Mouse (Mus musculus) kidney, embryonic 14.5 days (tissue): Measurements from ENCODE around the gene Scimp. TPM values are rescaled to one million over a fixed set of nuclear protein-coding genes. Genes with fewer than 3 reads are reported as not detected.

Experiments used
- ATAC-seq: fragments of 200-750 bp; cut with Nextera tagmentation; 2 replicates; pipeline ENCODE4 v1.8.0; 2017; ENCODE audit warnings: moderate number of reproducible peaks, mild to moderate bottlenecking, moderate TSS enrichment, moderate library complexity; ENCODE audit not compliant: low FRiP score, low TSS enrichment
- H3K27ac ChIP-seq: fragments of 300-500 bp; sonication (generic); 2 replicates; pipeline ENCODE4 v1.5.1; 2014; ENCODE audit warnings: low read depth, mild to moderate bottlenecking, low read length, moderate library complexity, mixed read lengths
- H3K27me3 ChIP-seq: fragments of 300-500 bp; sonication (generic); 2 replicates; pipeline ENCODE4 v1.6.1; 2014; ENCODE audit warnings: mild to moderate bottlenecking, low read length; ENCODE audit not compliant: control insufficient read depth, insufficient read depth
- H3K36me3 ChIP-seq: fragments of 300-500 bp; sonication (generic); 2 replicates; pipeline ENCODE4 v1.6.1; 2014; ENCODE audit warnings: low read length, mixed read lengths; ENCODE audit not compliant: control insufficient read depth, insufficient read depth
- H3K4me1 ChIP-seq: fragments of 300-500 bp; sonication (generic); 2 replicates; pipeline ENCODE4 v1.6.1; 2014; ENCODE audit warnings: low read length, mixed read lengths; ENCODE audit not compliant: control insufficient read depth, insufficient read depth
- H3K4me2 ChIP-seq: fragments of 300-500 bp; sonication (generic); replicated peaks from 2 replicates; pipeline ENCODE4 v1.6.1; 2014; ENCODE audit warnings: low read depth, mild to moderate bottlenecking, low read length
- H3K4me3 ChIP-seq: fragments of 300-500 bp; sonication (generic); 2 replicates; pipeline ENCODE4 v1.5.1; 2014; ENCODE audit warnings: mild to moderate bottlenecking, low read length
- H3K9ac ChIP-seq: fragments of 300-500 bp; sonication (generic); 2 replicates; pipeline ENCODE4 v1.6.1; 2014; ENCODE audit warnings: low read depth, mild to moderate bottlenecking, low read length, moderate library complexity
- H3K9me3 ChIP-seq: fragments of 300-500 bp; sonication (generic); 2 replicates; pipeline ENCODE4 v1.6.1; 2016; ENCODE audit warnings: low read length; ENCODE audit not compliant: control insufficient read depth
- WGBS: fragments of 180-500 bp; shearing (Covaris S2); extraction: QIAGEN DNeasy Blood & Tissue Kit; methylation state at CpG from one replicate; pipeline ENCODE4 v1.1.7; 2014; 5-methylcytosine and 5-hydroxymethylcytosine counted together
- polyA plus RNA-seq: library from polyadenylated mRNA; unstranded; fragments of >200 nt; fragmentation: Nextera tagmentation; extraction: Ambion mirVana; gene quantifications from 2 replicates; pipeline ENCODE4 v1.2.1, GENCODE M21; 2014

Gene Scimp
- polyA plus RNA-seq, 1 experiment from 2014 or later, result not detected

GRCm38 (mm10) chr11:70816770-70817169, 4.4 kb upstream of the Scimp start:
- 77% methylated on average over 4 of the region's 4 CpGs for WGBS
- H3K4me1 ChIP-seq, result 0 out of 2 replicates have a peak, but pooled peaks cover under 1% of the 10 kb centered on the region
- no peak for ATAC-seq
- no peaks in the 10 kb centered on the region for H3K27me3 ChIP-seq
- H3K4me3 ChIP-seq, result no peak overlapping the region
- no peak overlapping the region for H3K27ac ChIP-seq
- no peaks in the 10 kb centered on the region for H3K9me3 ChIP-seq
- no peak overlapping the region for H3K4me2 ChIP-seq
- no peaks in the 10 kb centered on the region for H3K36me3 ChIP-seq
- H3K9ac ChIP-seq, result no peak overlapping the region

GRCm38 (mm10) chr11:70815498-70816078, 3.2 kb upstream of the Scimp start:
- no peak overlapping the region for H3K9ac ChIP-seq
- no peaks in the 10 kb centered on the region for H3K36me3 ChIP-seq
- ATAC-seq, result no peak
- H3K4me1 ChIP-seq, result no peaks in the 10 kb centered on the region
- 24% methylated on average over 6 of the region's 6 CpGs for WGBS
- no peak overlapping the region for H3K27ac ChIP-seq
- no peak overlapping the region for H3K4me2 ChIP-seq
- no peaks in the 10 kb centered on the region for H3K27me3 ChIP-seq
- H3K4me3 ChIP-seq, result no peak overlapping the region
- no peaks in the 10 kb centered on the region for H3K9me3 ChIP-seq

GRCm38 (mm10) chr11:70815071-70815470, 2.7 kb upstream of the Scimp start:
- Histone ChIP-seq H3K9ac (no peak overlapping the region), H3K4me1 (no peaks in the 10 kb centered on the region), H3K36me3 (no peaks in the 10 kb centered on the region), H3K9me3 (no peaks in the 10 kb centered on the region), H3K27me3 (no peaks in the 10 kb centered on the region), H3K4me2 (no peak overlapping the region), H3K27ac (no peak overlapping the region), H3K4me3 (no peak overlapping the region)
- 82% methylated on average over 8 of the region's 8 CpGs for WGBS
- no peak for ATAC-seq

GRCm38 (mm10) chr11:70811471-70812240, 730 bp downstream of the Scimp start:
- no peaks in the 10 kb centered on the region for H3K36me3 ChIP-seq
- no peaks in the 10 kb centered on the region for H3K27me3 ChIP-seq
- no peaks in the 10 kb centered on the region for H3K4me1 ChIP-seq
- H3K9me3 ChIP-seq, result no peaks in the 10 kb centered on the region
- H3K9ac ChIP-seq, result no peak overlapping the region
- no peak overlapping the region for H3K27ac ChIP-seq
- no peak for ATAC-seq
- H3K4me3 ChIP-seq, result no peak overlapping the region
- 73% methylated on average over 13 of the region's 13 CpGs for WGBS
- no peak overlapping the region for H3K4me2 ChIP-seq

GRCm38 (mm10) chr11:70811041-70811440, 1.3 kb downstream of the Scimp start:
- no peak for ATAC-seq
- 80% methylated on average over 5 of the region's 5 CpGs for WGBS

GRCm38 (mm10) chr11:70809011-70809410, 3.4 kb downstream of the Scimp start:
- no peak overlapping the region for H3K4me3 ChIP-seq
- no peaks in the 10 kb centered on the region for H3K9me3 ChIP-seq
- no peak overlapping the region for H3K9ac ChIP-seq
- H3K27ac ChIP-seq, result no peak overlapping the region
- H3K27me3 ChIP-seq, result no peaks in the 10 kb centered on the region
- no peaks in the 10 kb centered on the region for H3K4me1 ChIP-seq
- H3K36me3 ChIP-seq, result no peaks in the 10 kb centered on the region
- WGBS, result 13% methylated on average over 1 of the region's 1 CpGs
- ATAC-seq, result no peak
- H3K4me2 ChIP-seq, result no peak overlapping the region

More at GRCm38 (mm10) chr11:70811041-70811440, 1.3 kb downstream of the Scimp start:
- no peaks in the 10 kb centered on the region for H3K36me3 ChIP-seq
- H3K4me2 ChIP-seq, result no peak overlapping the region
- no peaks in the 10 kb centered on the region for H3K27me3 ChIP-seq
- no peak overlapping the region for H3K27ac ChIP-seq
- no peaks in the 10 kb centered on the region for H3K4me1 ChIP-seq
- no peak overlapping the region for H3K4me3 ChIP-seq
- no peak overlapping the region for H3K9ac ChIP-seq
- no peaks in the 10 kb centered on the region for H3K9me3 ChIP-seq

GRCm38 (mm10) chr11:70808101-70808500, 4.3 kb downstream of the Scimp start:
- WGBS, result 80% methylated on average over 3 of the region's 3 CpGs
- no peaks in the 10 kb centered on the region for H3K36me3 ChIP-seq
- no peak for ATAC-seq
- no peak overlapping the region for H3K9ac ChIP-seq
- H3K9me3 ChIP-seq, result no peaks in the 10 kb centered on the region
- H3K27ac ChIP-seq, result no peak overlapping the region
- H3K4me2 ChIP-seq, result no peak overlapping the region
- no peaks in the 10 kb centered on the region for H3K4me1 ChIP-seq
- no peak overlapping the region for H3K4me3 ChIP-seq
- H3K27me3 ChIP-seq, result no peaks in the 10 kb centered on the region

- ATAC-seq, result no peak
- 91% methylated on average over 4 of the region's 4 CpGs for WGBS
- no peaks in the 10 kb centered on the region for H3K4me1 ChIP-seq
- H3K27ac ChIP-seq, result no peak overlapping the region
- no peak overlapping the region for H3K9ac ChIP-seq
- H3K4me2 ChIP-seq, result no peak overlapping the region
- H3K27me3 ChIP-seq, result no peaks in the 10 kb centered on the region
- H3K9me3 ChIP-seq, result 0 out of 2 replicates have a peak, but pooled peaks cover under 1% of the 10 kb centered on the region
- H3K4me3 ChIP-seq, result no peak overlapping the region
- no peaks in the 10 kb centered on the region for H3K36me3 ChIP-seq
Measured at GRCm38 (mm10) chr11:70807630-70808029, 4.8 kb downstream of the Scimp start.

GRCm38 (mm10) chr11:70806697-70807096, 5.7 kb downstream of the Scimp start:
- H3K4me1 ChIP-seq, result no peaks in the 10 kb centered on the region
- H3K27me3 ChIP-seq, result no peaks in the 10 kb centered on the region
- 0 out of 2 replicates have a peak, but pooled peaks cover 3% of the 10 kb centered on the region for H3K9me3 ChIP-seq
- WGBS, result 93% methylated on average over 4 of the region's 4 CpGs
- no peak overlapping the region for H3K9ac ChIP-seq
- H3K4me2 ChIP-seq, result no peak overlapping the region
- no peaks in the 10 kb centered on the region for H3K36me3 ChIP-seq
- no peak overlapping the region for H3K27ac ChIP-seq
- H3K4me3 ChIP-seq, result no peak overlapping the region
- ATAC-seq, result no peak
